Mouse (Mus musculus) CH12.LX (cell line): ENCODE results near the gene Serpinf1. TPM values are rescaled to one million over a fixed set of nuclear protein-coding genes. Genes with fewer than 3 reads are reported as not detected.

Experiments used
- DNase-seq: peaks from one replicate; pipeline ENCODE4 v3.0.0-alpha.2; 2013; ENCODE audit errors: extremely low read depth
- H3K27ac ChIP-seq: 2 replicates; pipeline ENCODE4 v1.5.1; 2012; ENCODE audit warnings: low read depth, mild to moderate bottlenecking, control low read depth, moderate library complexity; ENCODE audit not compliant: insufficient read depth
- H3K27me3 ChIP-seq: replicated peaks from 2 replicates; pipeline ENCODE3; 2012; ENCODE audit warnings: inconsistent platforms
- H3K36me3 ChIP-seq, 2 experiments: replicated peaks in 1 of 2; 2 replicates each; pipeline versions ENCODE3 to v1.6.1; 2012; ENCODE audit warnings: inconsistent platforms in 1 of 2, low read length in 1 of 2, mild to moderate bottlenecking in 1 of 2, mixed read lengths in 1 of 2, moderate library complexity in 1 of 2; ENCODE audit not compliant: control insufficient read depth in 1 of 2, insufficient read depth in 1 of 2
- H3K4me1 ChIP-seq, 2 experiments: 2 replicates each; pipeline ENCODE4 v1.6.1; 2012; ENCODE audit warnings: inconsistent platforms in 1 of 2, moderate library complexity in 1 of 2; ENCODE audit not compliant: insufficient read depth in 2 of 2, control insufficient read depth in 1 of 2
- H3K4me2 ChIP-seq: 2 replicates; pipeline ENCODE4 v1.6.1; 2012; ENCODE audit warnings: low read depth, mild to moderate bottlenecking, control low read depth; ENCODE audit not compliant: poor library complexity, insufficient read depth, severe bottlenecking
- H3K4me3 ChIP-seq, 3 experiments: fragments of 150-350 bp in 1 of 3; sonication (generic) in 1 of 3; replicated peaks in 1 of 3; 2 replicates each; pipeline versions ENCODE3 to v1.5.1; 2011 to 2012; ENCODE audit warnings: low read depth in 2 of 3, low read length in 2 of 3, mild to moderate bottlenecking in 2 of 3, moderate library complexity in 2 of 3, control low read depth in 1 of 3, improper control_type of control experiment in 1 of 3, inconsistent platforms in 1 of 3, mixed read lengths in 1 of 3; ENCODE audit not compliant: poor library complexity in 1 of 3
- H3K79me2 ChIP-seq: replicated peaks from 2 replicates; pipeline ENCODE4 v1.6.1; 2012; ENCODE audit warnings: mild to moderate bottlenecking, moderate library complexity; ENCODE audit not compliant: control insufficient read depth, poor library complexity, insufficient read depth, severe bottlenecking; ENCODE audit errors: extremely low read depth
- H3K9ac ChIP-seq: 2 replicates; pipeline ENCODE4 v1.6.1; 2012; ENCODE audit warnings: low read depth, mild to moderate bottlenecking, control low read depth, moderate library complexity; ENCODE audit not compliant: insufficient read depth
- H3K9me3 ChIP-seq: replicated peaks from 2 replicates; pipeline ENCODE3; 2012; ENCODE audit warnings: low read length, inconsistent platforms, mixed read lengths
- BHLHE40 ChIP-seq: IDR thresholded peaks from 2 replicates; pipeline ENCODE4 v1.6.1; 2011; ENCODE audit warnings: mild to moderate bottlenecking, low read depth, low read length, improper control_type of control experiment
- CHD1 ChIP-seq: IDR thresholded peaks from 2 replicates; pipeline ENCODE4 v1.6.1; 2012; ENCODE audit warnings: low read depth, low read length, improper control_type of control experiment, inconsistent platforms
- CHD2 ChIP-seq: IDR thresholded peaks from 2 replicates; pipeline ENCODE4 v1.6.1; 2011; ENCODE audit warnings: low read length, improper control_type of control experiment
- CTCF ChIP-seq, 2 experiments: IDR thresholded peaks in 1 of 2; conservative IDR thresholded peaks in 1 of 2; 2 replicates each; pipeline ENCODE4 v1.5.1; 2011 to 2012; ENCODE audit warnings: low read depth in 2 of 2, low read length in 2 of 2, improper control_type of control experiment in 1 of 2, inconsistent platforms in 1 of 2, mild to moderate bottlenecking in 1 of 2, moderate library complexity in 1 of 2
- ELF1 ChIP-seq: IDR thresholded peaks from 2 replicates; pipeline ENCODE4 v1.6.1; 2014; ENCODE audit warnings: low read depth, mild to moderate bottlenecking, inconsistent platforms, low read length, improper control_type of control experiment
- EP300 ChIP-seq: IDR thresholded peaks from 2 replicates; pipeline ENCODE4 v1.6.1; 2011; ENCODE audit warnings: low read length, improper control_type of control experiment
- ETS1 ChIP-seq: conservative IDR thresholded peaks from 2 replicates; pipeline ENCODE4 v1.6.1; 2012; ENCODE audit warnings: low read depth, mild to moderate bottlenecking, inconsistent platforms, low read length, improper control_type of control experiment, moderate library complexity
- HCFC1 ChIP-seq: IDR thresholded peaks from 2 replicates; pipeline ENCODE4 v1.6.1; 2012; ENCODE audit warnings: low read depth, mild to moderate bottlenecking, inconsistent platforms, low read length, improper control_type of control experiment
- IRF4 ChIP-seq: IDR thresholded peaks from 2 replicates; pipeline ENCODE4 v1.6.1; 2014; ENCODE audit warnings: low read depth, mild to moderate bottlenecking, inconsistent platforms, low read length, improper control_type of control experiment
- JUN ChIP-seq: IDR thresholded peaks from 2 replicates; pipeline ENCODE4 v1.6.1; 2011; ENCODE audit warnings: low read depth, mild to moderate bottlenecking, low read length, improper control_type of control experiment, moderate library complexity; ENCODE audit not compliant: insufficient read depth
- JUND ChIP-seq: conservative IDR thresholded peaks from 2 replicates; pipeline ENCODE4 v1.6.1; 2011; ENCODE audit warnings: low read depth, low read length, improper control_type of control experiment
- KAT2A ChIP-seq: IDR thresholded peaks from 2 replicates; pipeline ENCODE4 v1.6.1; 2012; ENCODE audit warnings: low read length, improper control_type of control experiment, inconsistent platforms; ENCODE audit not compliant: insufficient replicate concordance
- MAZ ChIP-seq: IDR thresholded peaks from 2 replicates; pipeline ENCODE4 v1.6.1; 2012; ENCODE audit warnings: low read depth, mild to moderate bottlenecking, inconsistent platforms, low read length, improper control_type of control experiment, moderate library complexity
- MEF2A ChIP-seq: IDR thresholded peaks from 2 replicates; pipeline ENCODE4 v1.6.1; 2014; ENCODE audit warnings: low read depth, mild to moderate bottlenecking, inconsistent platforms, low read length, improper control_type of control experiment, borderline replicate concordance
- MXI1 ChIP-seq: IDR thresholded peaks from 2 replicates; pipeline ENCODE4 v1.6.1; 2011; ENCODE audit warnings: mild to moderate bottlenecking, low read depth, low read length, improper control_type of control experiment
- NELFE ChIP-seq: IDR thresholded peaks from 2 replicates; pipeline ENCODE4 v1.6.1; 2011; ENCODE audit warnings: low read depth, low read length, improper control_type of control experiment
- NRF1 ChIP-seq: IDR thresholded peaks from 2 replicates; pipeline ENCODE4 v1.6.1; 2014; ENCODE audit warnings: low read depth, mild to moderate bottlenecking, inconsistent platforms, low read length, improper control_type of control experiment, moderate library complexity
- RAD21 ChIP-seq: IDR thresholded peaks from 2 replicates; pipeline ENCODE4 v1.6.1; 2011; ENCODE audit warnings: low read depth, mild to moderate bottlenecking, low read length, improper control_type of control experiment, moderate library complexity
- RCOR1 ChIP-seq: conservative IDR thresholded peaks from 2 replicates; pipeline ENCODE4 v1.6.1; 2012; ENCODE audit warnings: low read depth, mild to moderate bottlenecking, inconsistent platforms, low read length, improper control_type of control experiment
- SMC3 ChIP-seq: IDR thresholded peaks from 2 replicates; pipeline ENCODE4 v1.6.1; 2011; ENCODE audit warnings: low read depth, low read length, improper control_type of control experiment
- TBP ChIP-seq: conservative IDR thresholded peaks from 2 replicates; pipeline ENCODE4 v1.6.1; 2011; ENCODE audit warnings: low read depth, low read length, improper control_type of control experiment
- TCF12 ChIP-seq: IDR thresholded peaks from 2 replicates; pipeline ENCODE4 v1.6.1; 2014; ENCODE audit warnings: low read depth, mild to moderate bottlenecking, inconsistent platforms, low read length, improper control_type of control experiment
- USF1 ChIP-seq: IDR thresholded peaks from 2 replicates; pipeline ENCODE4 v1.6.1; 2014; ENCODE audit warnings: low read depth, mild to moderate bottlenecking, inconsistent platforms, low read length, improper control_type of control experiment
- USF2 ChIP-seq: conservative IDR thresholded peaks from 2 replicates; pipeline ENCODE4 v1.6.1; 2011; ENCODE audit warnings: low read depth, low read length, improper control_type of control experiment
- ZC3H11A ChIP-seq: IDR thresholded peaks from 2 replicates; pipeline ENCODE4 v1.6.1; 2012; ENCODE audit warnings: low read depth, mild to moderate bottlenecking, inconsistent platforms, low read length, improper control_type of control experiment
- ZNF384 ChIP-seq: IDR thresholded peaks from 2 replicates; pipeline ENCODE4 v1.6.1; 2012; ENCODE audit warnings: low read depth, low read length, improper control_type of control experiment, inconsistent platforms
- dilution Hi-C: fragments of 300-500 bp; cut with MboI; formaldehyde crosslinking; loops from 2 replicates; pipeline ENCODE4 v1.14.3; 2020; ENCODE audit warnings: low sequenced_read_pairs; ENCODE audit not compliant: extremely low pct_unique_long_range_greater_than_20kb, extremely low pct_ligation_motif_present
- in situ Hi-C: fragments of 300-500 bp; cut with MboI; formaldehyde crosslinking; loops from 3 replicates; pipeline ENCODE4 v1.14.3; 2019; ENCODE audit warnings: low sequenced_read_pairs, low pct_ligation_motif_present, low pct_unique_long_range_greater_than_20kb, mixed read lengths
- polyA plus RNA-seq: library from polyadenylated mRNA; unstranded; fragments of >175 nt; gene quantifications from 2 replicates; pipeline ENCODE4 v1.2.1, GENCODE M21; 2012; ENCODE audit warnings: low read depth; ENCODE audit not compliant: insufficient read length
- total RNA-seq, 2 experiments: library from RNA; depleted of rRNA; stranded (reverse); fragments of 300-350 nt in 1 of 2; fragments of >200 nt in 1 of 2; gene quantifications; 2 replicates each; pipeline ENCODE4 v1.2.3; 2012 to 2014

Serpinf1 gene
- total and polyA plus RNA-seq, 3 experiments = 26.0 to 131 (median 56.5) TPM

GRCm38 (mm10) chr11:75468410-75468809 is 45.9 kb upstream of the Serpinf1 start:
- dilution Hi-C loops (no loop called here), in situ Hi-C loops (no loop called here)
- Histone ChIP-seq H3K4me1 (peaks cover 11 to 45% of the 10 kb centered on the region in 2 experiments), H3K4me2 (no peak overlapping the region), H3K9me3 (peaks cover 12% of the 10 kb centered on the region), H3K27me3 (no peaks in the 10 kb centered on the region), H3K9ac (no peak overlapping the region), H3K27ac (no peak overlapping the region), H3K36me3 (peaks cover 20 to 29% of the 10 kb centered on the region in 2 experiments), H3K4me3 (no peak overlapping the region), H3K79me2 (no peaks in the 10 kb centered on the region; the same call in 1 of the 2 replicates)
- TF ChIP-seq CHD1 (no peak), MEF2A (no peak), KAT2A (no peak), CHD2 (no peak), TBP (no peak), IRF4 (no peak), MAZ (no peak), JUN (no peak), ELF1 (no peak), HCFC1 (no peak), USF2 (no peak), JUND (no peak), EP300 (no peak), CTCF (conservative IDR thresholded peaks at IDR 0.05 in 1 of 2, IDR thresholded peaks at IDR 0.05 in 1 of 2; ENCODE audit: low read depth in 2 of 2, low read length in 2 of 2) (no peak), BHLHE40 (no peak), ZNF384 (no peak), RAD21 (no peak)
- DNase-seq = no peak

GRCm38 (mm10) chr11:75467512-75468215 is 45.2 kb upstream of the Serpinf1 start:
- H3K4me3 ChIP-seq = no peak overlapping the region
- in situ Hi-C loops = no loop called here
- H3K4me2 ChIP-seq = no peak overlapping the region
- no peak overlapping the region for H3K9ac ChIP-seq
- no peak overlapping the region for H3K27ac ChIP-seq
- TF ChIP-seq NELFE = no peak
- no peak for TF ChIP-seq NRF1
- no peak for TF ChIP-seq USF1
- no peak for TF ChIP-seq ETS1
- TF ChIP-seq MXI1 = no peak
- no peak for TF ChIP-seq TCF12
- no peak for TF ChIP-seq MEF2A
- no peak for TF ChIP-seq KAT2A
- TF ChIP-seq SMC3 = no peak
- no peak for TF ChIP-seq RCOR1
- no peak for TF ChIP-seq ZC3H11A
- TF ChIP-seq HCFC1 = no peak
- no peak for TF ChIP-seq ELF1
- TF ChIP-seq CHD2 = no peak
- TF ChIP-seq, all 38 proteins: peak for 0
- Histone ChIP-seq H3K4me1 (peaks cover 14 to 51% of the 10 kb centered on the region in 2 experiments), H3K79me2 (peaks cover 1% of the 10 kb centered on the region; the same call in 1 of the 2 replicates), H3K36me3 (peaks cover 20 to 30% of the 10 kb centered on the region in 2 experiments), H3K9me3 (peaks cover 12% of the 10 kb centered on the region), H3K27me3 (no peaks in the 10 kb centered on the region)
- dilution Hi-C loops = no loop called here
- no peak for DNase-seq
